Mouse (Mus musculus): ENCODE results near the gene Cmc2. TPM values are rescaled to one million over a fixed set of nuclear protein-coding genes. Genes with fewer than 3 reads are reported as not detected.

Cmc2 gene
- polyA plus RNA-seq, 1 experiment from 2014 or later, result 77.2 TPM

- WGBS, result 79% methylated on average over 9 of the region's 9 CpGs
- no peaks in the 10 kb centered on the region for H3K9me3 ChIP-seq (ENCODE audit: control insufficient read depth, low read length)
- no peaks in the 10 kb centered on the region for H3K36me3 ChIP-seq (ENCODE audit: control insufficient read depth, insufficient read depth, low read length)
- no peak overlapping the region for H3K4me3 ChIP-seq (ENCODE audit: low read length)
- peaks cover 10% of the 10 kb centered on the region for H3K4me1 ChIP-seq (ENCODE audit: control insufficient read depth, insufficient read depth, low read length)
- no peak overlapping the region for H3K9ac ChIP-seq (ENCODE audit: low read depth, low read length)
- H3K27me3 ChIP-seq (replicated peaks; ENCODE audit: control insufficient read depth, insufficient read depth, low read length), result no peaks in the 10 kb centered on the region
- H3K4me2 ChIP-seq (ENCODE audit: low read depth, low read length), result no peak overlapping the region
- no peak overlapping the region for H3K27ac ChIP-seq (ENCODE audit: low read length)
- no peak for ATAC-seq
Observed at GRCm38 (mm10) chr8:116945169-116945910, 24.1 kb upstream of the Cmc2 start.

GRCm38 (mm10) chr8:116944385-116944696 is 23.1 kb upstream of the Cmc2 start:
- Histone ChIP-seq H3K27ac (ENCODE audit: low read length) (no peak overlapping the region), H3K4me1 (ENCODE audit: control insufficient read depth, insufficient read depth, low read length) (peaks cover 10% of the 10 kb centered on the region)
- no peak for ATAC-seq

GRCm38 (mm10) chr8:116943555-116944384 is 22.5 kb upstream of the Cmc2 start:
- H3K27me3 ChIP-seq (replicated peaks; ENCODE audit: control insufficient read depth, insufficient read depth, low read length), result no peaks in the 10 kb centered on the region
- WGBS, result under 1% methylated on average over 62 of the region's 62 CpGs
- peak overlapping the region; percentile 97 for H3K4me2 ChIP-seq (ENCODE audit: low read depth, low read length)
- no peaks in the 10 kb centered on the region for H3K9me3 ChIP-seq (ENCODE audit: control insufficient read depth, low read length)
- H3K27ac ChIP-seq (ENCODE audit: low read length), result 0 out of 2 replicates have a peak overlapping the region, but pooled peaks have one; percentile 8
- H3K9ac ChIP-seq (ENCODE audit: low read depth, low read length), result peak overlapping the region; percentile 88
- peaks cover 10% of the 10 kb centered on the region for H3K4me1 ChIP-seq (ENCODE audit: control insufficient read depth, insufficient read depth, low read length)
- peak overlapping the region; percentile 90 for H3K4me3 ChIP-seq (ENCODE audit: low read length)
- peak; percentile 77 for ATAC-seq
- H3K36me3 ChIP-seq (ENCODE audit: control insufficient read depth, insufficient read depth, low read length), result no peaks in the 10 kb centered on the region

More at GRCm38 (mm10) chr8:116944385-116944696, 23.1 kb upstream of the Cmc2 start:
- 14% methylated on average over 4 of the region's 4 CpGs for WGBS
- peak overlapping the region; percentile 88 for H3K9ac ChIP-seq (ENCODE audit: low read depth, low read length)
- H3K27me3 ChIP-seq (replicated peaks; ENCODE audit: control insufficient read depth, insufficient read depth, low read length), result no peaks in the 10 kb centered on the region
- H3K4me2 ChIP-seq (ENCODE audit: low read depth, low read length), result peak overlapping the region; percentile 97
- no peaks in the 10 kb centered on the region for H3K9me3 ChIP-seq (ENCODE audit: control insufficient read depth, low read length)
- peak overlapping the region; percentile 90 for H3K4me3 ChIP-seq (ENCODE audit: low read length)
- no peaks in the 10 kb centered on the region for H3K36me3 ChIP-seq (ENCODE audit: control insufficient read depth, insufficient read depth, low read length)

DNA sequence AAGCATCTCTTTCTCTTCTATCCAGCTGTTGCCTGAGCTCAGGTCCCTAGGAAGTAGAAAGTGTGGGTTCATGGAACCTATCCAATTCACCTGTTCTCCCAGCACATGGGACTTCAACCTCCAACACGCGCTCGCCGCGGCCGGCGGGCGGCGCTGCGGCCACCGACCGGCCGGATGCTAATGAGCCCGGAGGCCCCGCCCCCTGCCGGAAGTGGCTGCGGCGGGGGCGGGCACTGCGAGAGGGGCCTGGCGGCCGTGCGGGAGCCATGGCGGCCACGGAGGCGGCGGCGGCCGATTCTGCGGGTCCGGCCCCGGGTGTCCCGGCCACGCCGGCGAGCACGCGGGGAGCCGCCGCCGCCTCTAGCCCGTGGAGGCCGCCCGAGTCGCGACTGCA is 21.9 kb upstream of the Cmc2 start, which contains the start of gene Atmin:
Atmin (plus strand) TSS at position 233 of the 394 bp plus-strand sequence.
- Histone ChIP-seq H3K36me3 (ENCODE audit: control insufficient read depth, insufficient read depth, low read length) (no peaks in the 10 kb centered on the region), H3K27me3 (replicated peaks; ENCODE audit: control insufficient read depth, insufficient read depth, low read length) (no peaks in the 10 kb centered on the region), H3K4me3 (ENCODE audit: low read length) (peak within 1 kb of the TSS; percentile 90), H3K4me1 (ENCODE audit: control insufficient read depth, insufficient read depth, low read length) (peaks cover 10% of the 10 kb centered on the region), H3K9me3 (ENCODE audit: control insufficient read depth, low read length) (no peaks in the 10 kb centered on the region), H3K9ac (ENCODE audit: low read depth, low read length) (peak within 1 kb of the TSS; percentile 88), H3K4me2 (ENCODE audit: low read depth, low read length) (peak within 1 kb of the TSS; percentile 97), H3K27ac (ENCODE audit: low read length) (0 out of 2 replicates have a peak within 1 kb of the TSS, but pooled peaks have one; percentile 8)
- WGBS, result under 1% methylated on average over 36 of the region's 46 CpGs
- peak; percentile 92 for ATAC-seq

DNA sequence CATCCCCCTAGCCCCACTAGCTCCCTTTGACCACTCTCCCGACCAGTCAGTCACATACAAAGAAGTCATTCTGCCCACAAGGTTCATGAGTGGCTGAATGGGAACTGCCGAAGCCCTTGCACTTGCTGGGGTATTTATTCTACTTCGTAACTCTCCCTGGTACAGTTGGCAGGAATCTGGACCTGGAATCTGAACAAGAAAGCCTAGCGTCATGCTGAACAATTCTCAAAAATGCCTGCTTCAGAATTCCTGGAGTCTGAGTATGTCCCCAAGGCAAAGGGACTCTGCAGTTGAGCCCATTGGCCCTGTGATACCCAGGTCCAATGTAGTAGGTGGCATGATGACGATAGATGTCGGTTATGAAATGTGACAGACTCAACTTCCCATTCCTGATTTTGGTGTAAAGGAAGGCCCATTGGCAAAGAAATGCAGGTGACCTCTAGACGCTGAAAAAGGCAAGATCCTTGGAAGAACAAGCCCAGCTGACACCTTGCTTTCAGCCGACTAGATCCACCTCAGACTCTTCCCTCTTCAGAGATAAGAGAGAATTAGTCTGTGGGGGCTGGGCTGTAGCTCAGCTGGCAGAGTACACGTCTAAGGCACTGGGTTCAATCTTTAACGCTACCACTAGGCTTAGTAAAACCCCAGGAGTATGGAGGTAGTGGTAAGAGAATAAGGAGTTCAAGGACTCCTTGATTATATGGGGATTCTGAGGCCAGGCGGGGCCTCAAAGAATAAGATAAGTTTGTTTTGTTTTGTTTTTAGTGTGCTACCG is 21.2 kb upstream of the Cmc2 start:
- Histone ChIP-seq H3K9me3 (ENCODE audit: control insufficient read depth, low read length) (no peaks in the 10 kb centered on the region), H3K27ac (ENCODE audit: low read length) (no peak overlapping the region), H3K27me3 (replicated peaks; ENCODE audit: control insufficient read depth, insufficient read depth, low read length) (no peaks in the 10 kb centered on the region), H3K4me3 (ENCODE audit: low read length) (no peak overlapping the region), H3K4me2 (ENCODE audit: low read depth, low read length) (peak overlapping the region; percentile 38; the same call in 1 of the 2 replicates), H3K4me1 (ENCODE audit: control insufficient read depth, insufficient read depth, low read length) (peaks cover 7% of the 10 kb centered on the region), H3K9ac (ENCODE audit: low read depth, low read length) (no peak overlapping the region), H3K36me3 (ENCODE audit: control insufficient read depth, insufficient read depth, low read length) (0 out of 2 replicates have a peak, but pooled peaks cover 2% of the 10 kb centered on the region)
- ATAC-seq, result no peak
- 72% methylated on average over 12 of the region's 12 CpGs for WGBS

DNA sequence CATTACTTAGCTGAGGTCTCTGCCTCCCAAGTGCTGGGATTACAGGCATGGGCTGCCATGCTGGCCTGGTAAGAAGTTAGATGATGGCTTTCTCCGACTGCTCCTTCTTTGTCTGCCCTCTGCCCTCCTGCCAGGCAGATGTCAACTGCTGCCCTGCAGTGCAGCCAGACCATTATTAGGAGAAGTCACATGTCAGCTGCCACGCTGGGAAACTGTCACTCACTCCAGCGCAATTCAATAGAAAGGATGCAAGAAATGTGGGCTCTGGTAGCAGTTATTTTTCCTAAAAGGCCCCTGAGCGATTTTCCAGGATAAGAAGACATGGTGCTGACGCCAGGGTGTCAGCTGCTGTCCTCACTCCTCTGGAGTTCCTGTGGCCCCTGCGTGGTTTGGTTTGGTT is 14.3 kb upstream of the Cmc2 start:
- H3K4me3 ChIP-seq (ENCODE audit: low read length), result no peak overlapping the region
- peaks cover 6% of the 10 kb centered on the region; the same call in 1 of the 2 replicates for H3K36me3 ChIP-seq (ENCODE audit: control insufficient read depth, insufficient read depth, low read length)
- no peaks in the 10 kb centered on the region for H3K9me3 ChIP-seq (ENCODE audit: control insufficient read depth, low read length)
- no peak for ATAC-seq
- no peak overlapping the region for H3K9ac ChIP-seq (ENCODE audit: low read depth, low read length)
- H3K4me1 ChIP-seq (ENCODE audit: control insufficient read depth, insufficient read depth, low read length), result no peaks in the 10 kb centered on the region
- no peak overlapping the region for H3K27ac ChIP-seq (ENCODE audit: low read length)
- H3K4me2 ChIP-seq (ENCODE audit: low read depth, low read length), result no peak overlapping the region
- H3K27me3 ChIP-seq (replicated peaks; ENCODE audit: control insufficient read depth, insufficient read depth, low read length), result no peaks in the 10 kb centered on the region
- WGBS, result 79% methylated on average over 6 of the region's 6 CpGs

GRCm38 (mm10) chr8:116934976-116935375 is 13.7 kb upstream of the Cmc2 start:
- Histone ChIP-seq H3K9ac (ENCODE audit: low read depth, low read length) (no peak overlapping the region), H3K27ac (ENCODE audit: low read length) (no peak overlapping the region), H3K4me2 (ENCODE audit: low read depth, low read length) (no peak overlapping the region), H3K27me3 (replicated peaks; ENCODE audit: control insufficient read depth, insufficient read depth, low read length) (no peaks in the 10 kb centered on the region), H3K36me3 (ENCODE audit: control insufficient read depth, insufficient read depth, low read length) (peaks cover 6% of the 10 kb centered on the region; the same call in 1 of the 2 replicates), H3K4me3 (ENCODE audit: low read length) (no peak overlapping the region), H3K4me1 (ENCODE audit: control insufficient read depth, insufficient read depth, low read length) (no peaks in the 10 kb centered on the region), H3K9me3 (ENCODE audit: control insufficient read depth, low read length) (no peaks in the 10 kb centered on the region)
- WGBS, result 88% methylated on average over 4 of the region's 4 CpGs
- no peak for ATAC-seq

DNA sequence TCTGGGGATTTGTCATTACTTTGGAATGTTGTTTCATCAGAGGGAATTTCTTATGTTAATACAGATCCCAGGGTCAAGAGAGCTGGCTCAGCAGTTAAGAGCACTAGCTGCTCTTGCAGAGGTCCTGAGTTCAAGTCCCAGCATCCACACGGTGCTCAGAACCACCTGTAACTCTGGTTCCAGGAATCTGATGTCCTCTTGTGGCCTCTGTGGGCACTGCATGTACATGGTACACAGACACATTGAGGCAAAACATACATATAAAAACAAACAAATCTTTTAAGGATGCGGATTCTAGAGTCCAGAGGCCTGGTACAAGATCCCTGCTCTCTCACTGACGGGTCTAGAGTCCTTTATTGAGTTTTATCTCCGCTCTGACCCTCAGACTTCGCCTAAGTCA is 7.3 kb upstream of the Cmc2 start:
- WGBS, result 90% methylated on average over 5 of the region's 5 CpGs
- no peak overlapping the region for H3K9ac ChIP-seq (ENCODE audit: low read depth, low read length)
- H3K4me2 ChIP-seq (ENCODE audit: low read depth, low read length), result no peak overlapping the region
- no peak for ATAC-seq
- H3K27ac ChIP-seq (ENCODE audit: low read length), result no peak overlapping the region
- H3K36me3 ChIP-seq (ENCODE audit: control insufficient read depth, insufficient read depth, low read length), result peaks cover 6% of the 10 kb centered on the region; the same call in 1 of the 2 replicates
- no peaks in the 10 kb centered on the region for H3K27me3 ChIP-seq (replicated peaks; ENCODE audit: control insufficient read depth, insufficient read depth, low read length)
- H3K4me3 ChIP-seq (ENCODE audit: low read length), result no peak overlapping the region
- no peaks in the 10 kb centered on the region for H3K9me3 ChIP-seq (ENCODE audit: control insufficient read depth, low read length)
- no peaks in the 10 kb centered on the region for H3K4me1 ChIP-seq (ENCODE audit: control insufficient read depth, insufficient read depth, low read length)

DNA sequence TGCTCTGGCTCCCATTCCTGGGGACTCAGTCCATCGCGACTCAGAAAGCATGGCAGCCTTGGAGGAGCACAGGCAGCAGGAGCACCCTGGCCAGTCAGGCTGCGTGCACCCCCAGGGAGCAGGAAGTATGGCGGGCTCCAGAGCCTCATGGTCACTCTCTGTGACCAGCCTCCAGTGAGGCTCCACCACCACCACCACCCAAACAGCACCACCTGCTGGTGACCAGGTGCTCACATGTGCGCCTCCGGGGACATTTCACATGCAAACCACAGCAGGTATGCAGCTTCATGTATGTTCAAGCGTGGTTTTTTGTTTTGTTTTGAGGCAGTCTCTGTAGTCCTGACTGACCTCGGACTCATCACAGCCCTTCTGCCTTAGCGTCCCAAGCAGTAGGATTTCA is 6.6 kb upstream of the Cmc2 start:
- H3K9ac ChIP-seq (ENCODE audit: low read depth, low read length), result no peak overlapping the region
- 84% methylated on average over 9 of the region's 9 CpGs for WGBS
- ATAC-seq, result peak; percentile 40; the same call in 1 of the 2 replicates
- H3K9me3 ChIP-seq (ENCODE audit: control insufficient read depth, low read length), result no peaks in the 10 kb centered on the region
- no peak overlapping the region for H3K27ac ChIP-seq (ENCODE audit: low read length)
- no peak overlapping the region for H3K4me3 ChIP-seq (ENCODE audit: low read length)
- H3K4me2 ChIP-seq (ENCODE audit: low read depth, low read length), result no peak overlapping the region
- no peaks in the 10 kb centered on the region for H3K4me1 ChIP-seq (ENCODE audit: control insufficient read depth, insufficient read depth, low read length)
- peaks cover 6% of the 10 kb centered on the region; the same call in 1 of the 2 replicates for H3K36me3 ChIP-seq (ENCODE audit: control insufficient read depth, insufficient read depth, low read length)
- H3K27me3 ChIP-seq (replicated peaks; ENCODE audit: control insufficient read depth, insufficient read depth, low read length), result no peaks in the 10 kb centered on the region

All from intestine, embryonic 16.5 days (tissue).